Mouse (Mus musculus): ENCODE measurements around the gene Gm47996. TPM values are rescaled to one million over a fixed set of nuclear protein-coding genes. Genes with fewer than 3 reads are reported as not detected.

Gene Gm47996
- polyA plus RNA-seq, 1 experiment from 2014 or later = not detected

- H3K9me3 ChIP-seq (ENCODE audit: control insufficient read depth, low read length) = no peaks in the 10 kb centered on the region
- 93% methylated on average over 3 of the region's 3 CpGs for WGBS
- H3K27ac ChIP-seq (replicated peaks; ENCODE audit: low read depth, low read length) = no peak overlapping the region
- H3K27me3 ChIP-seq (ENCODE audit: control insufficient read depth, insufficient read depth, low read length) = no peaks in the 10 kb centered on the region
- H3K4me2 ChIP-seq (ENCODE audit: low read length) = no peak overlapping the region
- DNase-seq (no peak), ATAC-seq (ENCODE audit: low FRiP score, low TSS enrichment) (no peak)
- H3K4me3 ChIP-seq (replicated peaks; ENCODE audit: low read depth, low read length) = no peak overlapping the region
- H3K36me3 ChIP-seq (ENCODE audit: control insufficient read depth, insufficient read depth, low read length) = no peaks in the 10 kb centered on the region
- no peaks in the 10 kb centered on the region for H3K4me1 ChIP-seq (ENCODE audit: control insufficient read depth, insufficient read depth, low read length)
- no peak overlapping the region for H3K9ac ChIP-seq (replicated peaks; ENCODE audit: low read length)
Measured at GRCm38 (mm10) chr1:151250109-151250508, 40.2 kb downstream of the Gm47996 start.

GRCm38 (mm10) chr1:151250529-151251193 is 40.7 kb downstream of the Gm47996 start:
- Histone ChIP-seq H3K4me3 (replicated peaks; ENCODE audit: low read depth, low read length) (no peak overlapping the region), H3K27ac (replicated peaks; ENCODE audit: low read depth, low read length) (no peak overlapping the region), H3K4me1 (ENCODE audit: control insufficient read depth, insufficient read depth, low read length) (no peaks in the 10 kb centered on the region), H3K9me3 (ENCODE audit: control insufficient read depth, low read length) (no peaks in the 10 kb centered on the region), H3K36me3 (ENCODE audit: control insufficient read depth, insufficient read depth, low read length) (no peaks in the 10 kb centered on the region), H3K27me3 (ENCODE audit: control insufficient read depth, insufficient read depth, low read length) (no peaks in the 10 kb centered on the region), H3K4me2 (ENCODE audit: low read length) (0 out of 2 replicates have a peak overlapping the region, but pooled peaks have one; percentile 25), H3K9ac (replicated peaks; ENCODE audit: low read length) (no peak overlapping the region)
- ATAC-seq (ENCODE audit: low FRiP score, low TSS enrichment) (no peak), DNase-seq (no peak)
- 64% methylated on average over 18 of the region's 18 CpGs for WGBS

DNA sequence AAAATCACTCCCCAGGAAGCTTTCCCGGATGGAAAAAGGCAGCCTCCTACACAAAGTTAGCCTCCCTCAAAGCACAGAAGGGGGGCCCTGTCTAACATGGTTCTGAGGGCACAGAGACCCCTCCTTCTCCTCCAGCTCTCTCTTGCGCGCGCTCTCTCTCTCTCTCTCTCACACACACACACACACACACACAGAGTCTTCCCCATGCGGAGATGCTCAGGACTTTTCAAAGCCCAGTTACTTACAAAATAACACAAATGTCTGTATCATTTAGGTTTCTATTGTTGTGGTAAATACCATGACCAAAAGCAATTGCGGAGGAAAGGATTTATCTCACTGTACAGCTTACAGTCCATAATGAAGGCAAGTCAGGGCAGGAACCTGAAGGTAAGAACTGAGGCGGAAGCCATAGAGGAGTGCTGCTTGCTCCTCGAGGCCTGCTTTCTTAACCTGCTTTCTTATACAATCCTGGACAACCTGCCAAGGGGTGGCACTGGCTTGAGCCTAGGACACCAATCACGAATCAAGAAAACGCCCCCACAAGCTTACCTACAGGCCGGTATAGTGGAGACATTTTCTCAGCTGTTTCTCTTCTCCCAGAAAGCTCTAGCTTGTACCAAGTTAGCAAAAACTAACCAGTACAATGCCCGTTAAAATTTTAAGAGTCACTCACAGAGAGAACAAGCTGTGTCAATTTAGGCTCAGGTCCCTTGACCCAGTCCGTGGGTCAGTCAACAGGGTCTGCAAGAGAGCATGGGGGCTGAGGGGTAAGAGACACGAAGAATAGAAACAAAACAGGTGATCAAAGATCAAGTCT is 41.5 kb downstream of the Gm47996 start:
- no peak overlapping the region for H3K4me3 ChIP-seq (replicated peaks; ENCODE audit: low read depth, low read length)
- ATAC-seq (ENCODE audit: low FRiP score, low TSS enrichment) (no peak), DNase-seq (no peak)
- no peaks in the 10 kb centered on the region for H3K9me3 ChIP-seq (ENCODE audit: control insufficient read depth, low read length)
- H3K27ac ChIP-seq (replicated peaks; ENCODE audit: low read depth, low read length) = no peak overlapping the region
- 80% methylated on average over 14 of the region's 14 CpGs for WGBS
- H3K4me2 ChIP-seq (ENCODE audit: low read length) = no peak overlapping the region
- H3K9ac ChIP-seq (replicated peaks; ENCODE audit: low read length) = no peak overlapping the region
- H3K36me3 ChIP-seq (ENCODE audit: control insufficient read depth, insufficient read depth, low read length) = no peaks in the 10 kb centered on the region
- no peaks in the 10 kb centered on the region for H3K4me1 ChIP-seq (ENCODE audit: control insufficient read depth, insufficient read depth, low read length)
- H3K27me3 ChIP-seq (ENCODE audit: control insufficient read depth, insufficient read depth, low read length) = no peaks in the 10 kb centered on the region

GRCm38 (mm10) chr1:151255422-151255821 is 45.5 kb downstream of the Gm47996 start:
- WGBS = 85% methylated on average over 5 of the region's 5 CpGs
- ATAC-seq (ENCODE audit: low FRiP score, low TSS enrichment) = no peak
- no peaks in the 10 kb centered on the region for H3K36me3 ChIP-seq (ENCODE audit: control insufficient read depth, insufficient read depth, low read length)

GRCm38 (mm10) chr1:151258090-151258954 is 48.4 kb downstream of the Gm47996 start:
- no peaks in the 10 kb centered on the region for H3K9me3 ChIP-seq (ENCODE audit: control insufficient read depth, low read length)

More at GRCm38 (mm10) chr1:151255422-151255821, 45.5 kb downstream of the Gm47996 start:
- no peak overlapping the region for H3K4me2 ChIP-seq (ENCODE audit: low read length)
- no peaks in the 10 kb centered on the region for H3K4me1 ChIP-seq (ENCODE audit: control insufficient read depth, insufficient read depth, low read length)
- H3K9me3 ChIP-seq (ENCODE audit: control insufficient read depth, low read length) = no peaks in the 10 kb centered on the region
- H3K4me3 ChIP-seq (replicated peaks; ENCODE audit: low read depth, low read length) = no peak overlapping the region
- no peaks in the 10 kb centered on the region for H3K27me3 ChIP-seq (ENCODE audit: control insufficient read depth, insufficient read depth, low read length)
- no peak overlapping the region for H3K9ac ChIP-seq (replicated peaks; ENCODE audit: low read length)
- DNase-seq = no peak
- H3K27ac ChIP-seq (replicated peaks; ENCODE audit: low read depth, low read length) = no peak overlapping the region

GRCm38 (mm10) chr1:151259061-151259460 is 49.1 kb downstream of the Gm47996 start:
- Histone ChIP-seq H3K27me3 (ENCODE audit: control insufficient read depth, insufficient read depth, low read length) (no peaks in the 10 kb centered on the region), H3K4me2 (ENCODE audit: low read length) (0 out of 2 replicates have a peak overlapping the region, but pooled peaks have one; percentile 3), H3K9ac (replicated peaks; ENCODE audit: low read length) (no peak overlapping the region), H3K36me3 (ENCODE audit: control insufficient read depth, insufficient read depth, low read length) (no peaks in the 10 kb centered on the region), H3K4me3 (replicated peaks; ENCODE audit: low read depth, low read length) (no peak overlapping the region), H3K9me3 (ENCODE audit: control insufficient read depth, low read length) (no peaks in the 10 kb centered on the region), H3K27ac (replicated peaks; ENCODE audit: low read depth, low read length) (no peak overlapping the region), H3K4me1 (ENCODE audit: control insufficient read depth, insufficient read depth, low read length) (no peaks in the 10 kb centered on the region)
- ATAC-seq (ENCODE audit: low FRiP score, low TSS enrichment) (no peak), DNase-seq (peak; percentile 19)
- 34% methylated on average over 8 of the region's 8 CpGs for WGBS

More at GRCm38 (mm10) chr1:151258090-151258954, 48.4 kb downstream of the Gm47996 start:
- WGBS = 71% methylated on average over 14 of the region's 14 CpGs
- no peaks in the 10 kb centered on the region for H3K36me3 ChIP-seq (ENCODE audit: control insufficient read depth, insufficient read depth, low read length)
- H3K27ac ChIP-seq (replicated peaks; ENCODE audit: low read depth, low read length) = no peak overlapping the region
- ATAC-seq (ENCODE audit: low FRiP score, low TSS enrichment) (no peak), DNase-seq (no peak)
- H3K4me2 ChIP-seq (ENCODE audit: low read length) = no peak overlapping the region
- H3K4me1 ChIP-seq (ENCODE audit: control insufficient read depth, insufficient read depth, low read length) = no peaks in the 10 kb centered on the region
- no peaks in the 10 kb centered on the region for H3K27me3 ChIP-seq (ENCODE audit: control insufficient read depth, insufficient read depth, low read length)
- no peak overlapping the region for H3K9ac ChIP-seq (replicated peaks; ENCODE audit: low read length)
- no peak overlapping the region for H3K4me3 ChIP-seq (replicated peaks; ENCODE audit: low read depth, low read length)

Other genes starting within 250 kb of the Gm47996 start
- gene Hmcn1, start 216.7 kb upstream of the Gm47996 start, polyA plus RNA-seq (2014; fragmentation: Nextera tagmentation; extraction: Ambion mirVana) = 0.74 and 1.5 TPM in 2 replicates
- 0.16 TPM in 1 of 2 replicates, not detected in the other for gene Gm47985, start 27.6 kb upstream of the Gm47996 start, polyA plus RNA-seq (2014; fragmentation: Nextera tagmentation; extraction: Ambion mirVana)
- not detected in 2 replicates for gene Gm8947, start 17.8 kb upstream of the Gm47996 start, polyA plus RNA-seq (2014; fragmentation: Nextera tagmentation; extraction: Ambion mirVana)
- not detected in 2 replicates for gene Gm47995, start 11.7 kb upstream of the Gm47996 start, polyA plus RNA-seq (2014; fragmentation: Nextera tagmentation; extraction: Ambion mirVana)
- gene 3110040M04Rik, start 6.0 kb upstream of the Gm47996 start, polyA plus RNA-seq (2014; fragmentation: Nextera tagmentation; extraction: Ambion mirVana) = not detected in 2 replicates
- gene Ivns1abp, start 134.3 kb downstream of the Gm47996 start, polyA plus RNA-seq (2014; fragmentation: Nextera tagmentation; extraction: Ambion mirVana) = 182 and 297 TPM in 2 replicates
- gene Swt1, start 218.3 kb downstream of the Gm47996 start, polyA plus RNA-seq (2014; fragmentation: Nextera tagmentation; extraction: Ambion mirVana) = 19.9 and 20.3 TPM in 2 replicates
- gene Trmt1l, start 218.4 kb downstream of the Gm47996 start, polyA plus RNA-seq (2014; fragmentation: Nextera tagmentation; extraction: Ambion mirVana) = 31.1 and 42.8 TPM in 2 replicates